In the genomic region with DNA sequence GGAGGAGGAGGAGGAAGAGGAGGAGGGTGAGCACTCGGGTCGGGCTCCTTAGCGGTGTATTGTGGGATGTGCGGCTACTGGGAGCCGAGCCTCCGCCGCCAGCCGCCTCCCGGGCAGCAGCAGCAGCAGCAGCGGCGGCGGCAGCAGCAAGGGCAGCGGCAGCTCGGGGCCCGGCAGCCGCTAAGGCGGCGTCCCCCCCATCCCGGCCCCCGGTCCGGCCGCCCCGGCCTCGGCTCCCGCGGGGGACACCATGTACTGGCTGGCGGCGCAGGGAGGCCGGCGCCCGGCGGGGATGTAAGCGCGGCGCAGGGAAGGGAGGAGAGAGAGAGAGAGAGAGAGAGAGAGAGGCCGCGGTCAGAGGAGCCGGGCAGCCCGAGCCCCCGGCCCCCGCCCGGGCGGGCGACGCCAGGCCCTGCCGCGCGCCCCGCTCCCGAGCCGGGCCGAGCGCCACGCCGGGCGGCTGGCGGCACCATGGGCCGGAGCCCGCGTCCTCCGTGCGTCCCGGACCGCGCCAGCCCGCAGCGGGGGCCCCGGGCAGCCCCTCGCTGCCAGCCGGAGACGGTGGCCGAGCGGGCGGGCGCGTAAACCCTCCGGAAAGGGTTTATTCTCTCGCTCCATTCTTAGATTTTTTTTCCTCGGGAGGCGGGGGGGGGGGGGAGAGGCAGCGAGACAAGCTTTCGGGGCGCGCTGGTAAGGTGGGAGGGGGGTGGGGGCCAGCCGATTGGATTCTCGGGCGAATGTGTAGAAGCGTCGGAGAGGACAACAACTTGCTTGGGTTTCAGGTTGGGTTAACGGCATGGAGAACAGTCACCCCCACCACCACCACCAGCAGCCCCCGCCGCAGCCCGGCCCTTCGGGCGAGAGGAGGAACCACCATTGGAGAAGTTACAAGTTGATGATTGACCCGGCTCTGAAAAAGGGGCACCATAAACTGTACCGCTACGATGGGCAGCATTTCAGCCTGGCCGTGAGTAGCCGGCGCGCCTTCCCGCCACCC, we compare ENCODE assay signal across 7 mouse cellular contexts. TPM values are rescaled to one million over a fixed set of nuclear protein-coding genes. Genes with fewer than 3 reads are reported as not detected.
DNase-seq lines count a peak whose midpoint lies in the region; ATAC-seq and TF ChIP-seq lines count a peak whose summit lies in the region.

A gene (plus strand): TSS at position 33 of the 997 bp plus-strand sequence.

- H3K27ac ChIP-seq in CH12.LX (ENCODE audit: insufficient read depth, low read depth), result peak within 1 kb of the TSS; percentile 97
- peak within 1 kb of the TSS; percentile 100 for H3K27ac ChIP-seq in embryonic facial prominence, embryonic 12.5 days
- peak within 1 kb of the TSS; percentile 99 to 100 for H3K27ac ChIP-seq in heart, embryonic 14.5 days (replicated peaks in 1 of 2; ENCODE audit: control insufficient read depth in 1 of 2, insufficient read depth in 1 of 2, low read depth in 2 of 2, low read length in 2 of 2)
- H3K27ac ChIP-seq in lung, embryonic 16.5 days (ENCODE audit: low read length), result peak within 1 kb of the TSS; percentile 100

- no peaks in the 10 kb centered on the region for H3K27me3 ChIP-seq in CH12.LX (replicated peaks)
- no peaks in the 10 kb centered on the region for H3K27me3 ChIP-seq in embryonic facial prominence, embryonic 12.5 days
- H3K27me3 ChIP-seq in heart, embryonic 14.5 days (ENCODE audit: control insufficient read depth, insufficient read depth, low read length), result no peaks in the 10 kb centered on the region
- no peaks in the 10 kb centered on the region for H3K27me3 ChIP-seq in lung, embryonic 16.5 days (ENCODE audit: control insufficient read depth, insufficient read depth, low read depth, low read length)

- H3K4me3 ChIP-seq in CH12.LX (replicated peaks in 1 of 3; ENCODE audit: low read depth in 2 of 3, low read length in 2 of 3, poor library complexity in 1 of 3), result peak within 1 kb of the TSS; percentile 71 to 76 (median 76)
- H3K4me3 ChIP-seq in embryonic facial prominence, embryonic 12.5 days, result peak within 1 kb of the TSS; percentile 97
- H3K4me3 ChIP-seq in heart, embryonic 14.5 days (ENCODE audit: control insufficient read depth in 1 of 2, insufficient read depth in 1 of 2, low read depth in 1 of 2, low read length in 2 of 2), result peak within 1 kb of the TSS; percentile 93
- peak within 1 kb of the TSS; percentile 74 for H3K4me3 ChIP-seq in lung, embryonic 16.5 days (ENCODE audit: low read length)

- in situ Hi-C loops in CH12.LX (cut with MboI; ENCODE audit: low pct_ligation_motif_present, low pct_unique_long_range_greater_than_20kb, low sequenced_read_pairs), result no loop called here

- H3K4me1 ChIP-seq in CH12.LX (ENCODE audit: control insufficient read depth in 1 of 2, insufficient read depth in 2 of 2), result peaks cover 0 to 28% of the 10 kb centered on the region in 2 experiments; a peak in 2 of 4 replicates
- peaks cover 39% of the 10 kb centered on the region for H3K4me1 ChIP-seq in embryonic facial prominence, embryonic 12.5 days
- H3K4me1 ChIP-seq in heart, embryonic 14.5 days (ENCODE audit: control insufficient read depth in 2 of 2, insufficient read depth in 2 of 2, low read length in 2 of 2), result peaks cover 25 to 44% of the 10 kb centered on the region in 2 experiments
- H3K4me1 ChIP-seq in lung, embryonic 16.5 days (replicated peaks; ENCODE audit: control insufficient read depth, insufficient read depth, low read length), result peaks cover 26% of the 10 kb centered on the region

- H3K9ac ChIP-seq in CH12.LX (ENCODE audit: insufficient read depth, low read depth), result peak within 1 kb of the TSS; percentile 100
- peak within 1 kb of the TSS; percentile 100 for H3K9ac ChIP-seq in embryonic facial prominence, embryonic 12.5 days
- peak within 1 kb of the TSS; percentile 100 for H3K9ac ChIP-seq in heart, embryonic 14.5 days (ENCODE audit: low read length)
- peak within 1 kb of the TSS; percentile 100 for H3K9ac ChIP-seq in lung, embryonic 16.5 days (ENCODE audit: low read length)

- peak within 1 kb of the TSS; percentile 98 for H3K4me2 ChIP-seq in CH12.LX (ENCODE audit: insufficient read depth, low read depth, poor library complexity, severe bottlenecking)
- peak within 1 kb of the TSS; percentile 99 for H3K4me2 ChIP-seq in embryonic facial prominence, embryonic 12.5 days (replicated peaks)
- H3K4me2 ChIP-seq in heart, embryonic 14.5 days (ENCODE audit: low read length), result peak within 1 kb of the TSS; percentile 95
- peak within 1 kb of the TSS; percentile 99 for H3K4me2 ChIP-seq in lung, embryonic 16.5 days (ENCODE audit: low read depth, low read length)

- TF ChIP-seq RAD21 in CH12.LX (IDR thresholded peaks at IDR 0.05; ENCODE audit: low read depth, low read length), result no peak

- TF ChIP-seq EP300 in CH12.LX (IDR thresholded peaks at IDR 0.05; ENCODE audit: low read length), result no peak

- dilution Hi-C loops in CH12.LX (cut with MboI; ENCODE audit: extremely low pct_ligation_motif_present, extremely low pct_unique_long_range_greater_than_20kb, low sequenced_read_pairs), result no loop called here

- peaks cover 56% of the 10 kb centered on the region for H3K79me2 ChIP-seq in CH12.LX (replicated peaks; ENCODE audit: control insufficient read depth, extremely low read depth, insufficient read depth, poor library complexity, severe bottlenecking)

- DNase-seq in CH12.LX (ENCODE audit: extremely low read depth), result no peak
- peak; percentile 61 for DNase-seq in T-cell, adult 2 months (ENCODE audit: low spot score)
- DNase-seq in kidney, postnatal 14 days, result peak; percentile 75
- peak; percentile 68 for DNase-seq in skeletal muscle tissue, adult 2 months (ENCODE audit: low read depth, low spot score)

- TF ChIP-seq POLR2A in CH12.LX (IDR thresholded peaks at IDR 0.05; ENCODE audit: low read depth, low read length), result no peak; the same call in 1 of the 2 replicates

- H3K9me3 ChIP-seq in CH12.LX (replicated peaks; ENCODE audit: low read length), result no peaks in the 10 kb centered on the region
- H3K9me3 ChIP-seq in embryonic facial prominence, embryonic 12.5 days, result no peaks in the 10 kb centered on the region
- no peaks in the 10 kb centered on the region for H3K9me3 ChIP-seq in heart, embryonic 14.5 days (ENCODE audit: control insufficient read depth, low read length)
- no peaks in the 10 kb centered on the region for H3K9me3 ChIP-seq in lung, embryonic 16.5 days (ENCODE audit: control insufficient read depth, low read length)

- ATAC-seq in embryonic facial prominence, embryonic 12.5 days (ENCODE audit: insufficient number of reproducible peaks, insufficient read depth, low FRiP score, low TSS enrichment), result no peak; the same call in 1 of the 2 replicates
- ATAC-seq in heart, embryonic 14.5 days (ENCODE audit: insufficient number of reproducible peaks, insufficient read depth, low FRiP score, low read depth), result no peak
- ATAC-seq in lung, embryonic 16.5 days (ENCODE audit: low read depth), result peak; percentile 6; the same call in 1 of the 2 replicates

- TF ChIP-seq CTCF in CH12.LX (conservative IDR thresholded peaks at IDR 0.05 in 1 of 2, IDR thresholded peaks at IDR 0.05 in 1 of 2; ENCODE audit: low read depth in 2 of 2, low read length in 2 of 2), result no peak

- under 1% methylated on average over 68 of the region's 103 CpGs for WGBS in embryonic facial prominence, embryonic 12.5 days
- WGBS in heart, embryonic 14.5 days, result under 1% methylated on average over 60 of the region's 103 CpGs
- under 1% methylated on average over 48 of the region's 103 CpGs for WGBS in lung, embryonic 16.5 days

- peaks cover 15 to 36% of the 10 kb centered on the region in 2 experiments for H3K36me3 ChIP-seq in CH12.LX (replicated peaks in 1 of 2; ENCODE audit: control insufficient read depth in 1 of 2, insufficient read depth in 1 of 2, low read length in 1 of 2)
- H3K36me3 ChIP-seq in embryonic facial prominence, embryonic 12.5 days, result peaks cover 20% of the 10 kb centered on the region
- peaks cover 31% of the 10 kb centered on the region for H3K36me3 ChIP-seq in heart, embryonic 14.5 days (ENCODE audit: control insufficient read depth, insufficient read depth, low read length)
- H3K36me3 ChIP-seq in lung, embryonic 16.5 days (ENCODE audit: control insufficient read depth, insufficient read depth, low read length), result peaks cover 5% of the 10 kb centered on the region

TF ChIP-seq in CH12.LX, 34 proteins besides CTCF, POLR2A, EP300 and RAD21:
- TF ChIP-seq MAZ (IDR thresholded peaks at IDR 0.05; ENCODE audit: low read depth, low read length), result no peak
- TF ChIP-seq UBTF (IDR thresholded peaks at IDR 0.05; ENCODE audit: low read depth, low read length), result peak; percentile 91
- no peak for TF ChIP-seq JUN (IDR thresholded peaks at IDR 0.05; ENCODE audit: insufficient read depth, low read depth, low read length)
- TF ChIP-seq IRF4 (IDR thresholded peaks at IDR 0.05; ENCODE audit: low read depth, low read length), result no peak
- no peak for TF ChIP-seq CHD2 (IDR thresholded peaks at IDR 0.05; ENCODE audit: low read length)
- TF ChIP-seq SIN3A (IDR thresholded peaks at IDR 0.05; ENCODE audit: low read length), result peak; percentile 16; the same call in 1 of the 2 replicates
TF ChIP-seq in CH12.LX: peak in this region for 2.

RNA-seq across cellular contexts. Expression of the gene that starts here (rescaled TPM):
- total RNA-seq in CH12.LX (2012; rRNA removed) (2.3 and 2.6 TPM in 2 replicates), CH12.LX (2014; rRNA removed) (0.50 and 0.70 TPM in 2 replicates)
- polyA plus RNA-seq in CH12.LX (2012; ENCODE audit: insufficient read length, low read depth), result 8.0 and 9.1 TPM in 2 replicates
- 11.7 and 12.4 TPM in 2 replicates for polyA plus RNA-seq in embryonic facial prominence, embryonic 12.5 days (2016; fragmentation: Nextera tagmentation; extraction: Ambion mirVana)
- polyA plus RNA-seq in heart, embryonic 14.5 days (2014; fragmentation: Nextera tagmentation; extraction: Ambion mirVana), result 7.9 and 9.3 TPM in 2 replicates
- 8.4 and 9.1 TPM in 2 replicates for polyA plus RNA-seq in lung, embryonic 16.5 days (2015; fragmentation: Nextera tagmentation; extraction: Ambion mirVana)
